15 mouse cellular contexts compared by ENCODE assay signal in the genomic region with DNA sequence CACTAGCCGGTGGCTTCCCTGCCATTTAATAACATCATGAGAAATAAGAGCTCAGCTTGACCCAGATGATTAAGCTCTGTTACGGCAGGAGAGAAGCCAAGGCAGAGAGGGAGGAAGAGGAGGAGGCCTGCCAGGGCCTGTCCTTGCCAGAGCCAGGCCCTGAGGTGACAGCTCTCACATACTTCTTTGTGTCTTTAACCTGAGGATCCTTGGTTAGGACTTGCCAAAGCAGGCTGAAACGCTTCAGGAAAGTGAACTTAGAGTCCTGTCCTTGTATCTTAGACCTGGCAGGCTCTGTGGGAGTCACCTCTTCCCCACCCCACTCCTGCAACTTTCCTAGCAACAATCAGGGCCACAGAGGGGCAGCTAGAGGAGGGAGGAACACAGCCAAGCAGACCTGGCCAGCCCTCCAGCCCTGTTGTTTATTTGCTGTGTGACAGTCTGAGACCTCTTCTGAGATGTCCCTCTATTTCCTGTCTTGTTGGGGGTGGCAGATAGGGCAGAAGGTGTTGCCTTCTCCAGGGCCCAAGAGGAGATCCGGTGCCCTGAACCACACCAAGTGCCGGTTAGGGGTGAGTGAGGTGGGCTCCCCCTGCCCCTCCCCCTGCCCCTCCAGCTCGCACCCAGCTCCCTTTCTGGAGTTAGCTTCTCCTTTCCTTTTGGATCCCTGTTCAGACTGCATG. TPM values are rescaled to one million over a fixed set of nuclear protein-coding genes. Genes with fewer than 3 reads are reported as not detected.
A peak's percentile ranks its signal among the peaks of the same experiment; 100 is the strongest.
DNase-seq lines count a peak whose midpoint lies in the region; ATAC-seq and TF ChIP-seq lines count a peak whose summit lies in the region.
"Had no signal": no experiment of that assay in that cellular context is flagged by ENCODE, and none has a peak within 500 bp of the region (broad histone marks: within the 10 kb centered on the region; RNA-seq: fewer than 3 reads in every experiment).

No protein-coding gene starts in this region.

- TF ChIP-seq POLR2A in thymus, adult 2 months (IDR thresholded peaks at IDR 0.05; ENCODE audit: control insufficient read depth, extremely low read depth, insufficient read depth, low read length, poor library complexity): no peak
- no peak for TF ChIP-seq POLR2A in bone marrow, adult 2 months (IDR thresholded peaks at IDR 0.05; ENCODE audit: borderline replicate concordance, control insufficient read depth, low read depth, low read length)

- peaks cover 50% of the 10 kb centered on the region for H3K36me3 ChIP-seq in thymus, adult 2 months (ENCODE audit: control insufficient read depth, insufficient read depth, low read length)
- H3K36me3 ChIP-seq in limb, embryonic 15.5 days: peaks cover 4% of the 10 kb centered on the region; the same call in 1 of the 2 replicates
- H3K36me3 ChIP-seq in stomach, postnatal 0 days (ENCODE audit: control insufficient read depth, insufficient read depth, low read length): no peaks in the 10 kb centered on the region; the same call in 1 of the 2 replicates
- H3K36me3 ChIP-seq: forebrain, embryonic 15.5 days; hindbrain, embryonic 15.5 days; neural tube, embryonic 13.5 days had no signal

- TF ChIP-seq EP300 in stomach, postnatal 0 days (optimal IDR thresholded peaks at IDR 0.05): no peak

- peaks cover 26% of the 10 kb centered on the region for H3K4me1 ChIP-seq in thymus, adult 2 months (replicated peaks; ENCODE audit: control insufficient read depth, insufficient read depth, low read length)
- H3K4me1 ChIP-seq in bone marrow, adult 2 months (ENCODE audit: control insufficient read depth, insufficient read depth, low read length): peaks cover 5% of the 10 kb centered on the region; the same call in 1 of the 2 replicates
- peaks cover 7% of the 10 kb centered on the region for H3K4me1 ChIP-seq in limb, embryonic 15.5 days
- 0 out of 2 replicates have a peak, but pooled peaks cover 2% of the 10 kb centered on the region for H3K4me1 ChIP-seq in stomach, postnatal 0 days (replicated peaks; ENCODE audit: control insufficient read depth, insufficient read depth)
- H3K4me1 ChIP-seq: forebrain, embryonic 15.5 days; hindbrain, embryonic 15.5 days; neural tube, embryonic 13.5 days had no signal

- H3K9me3 ChIP-seq in limb, embryonic 15.5 days: no peaks in the 10 kb centered on the region
- H3K9me3 ChIP-seq in stomach, postnatal 0 days (ENCODE audit: control insufficient read depth, low read length): no peaks in the 10 kb centered on the region
- H3K9me3 ChIP-seq: forebrain, embryonic 15.5 days; hindbrain, embryonic 15.5 days; neural tube, embryonic 13.5 days had no signal

- no peak for ATAC-seq in limb, embryonic 15.5 days (ENCODE audit: insufficient number of reproducible peaks, low FRiP score, low TSS enrichment, low read depth)
- 0 out of 2 replicates have a peak, but pooled peaks have one; percentile 21 for ATAC-seq in stomach, postnatal 0 days (ENCODE audit: low FRiP score, low TSS enrichment)
- no peak for ATAC-seq in frontal cortex, adult (ENCODE audit: low TSS enrichment)
- ATAC-seq: forebrain, embryonic 15.5 days had no signal

- WGBS in thymus, adult 2 months: 73% methylated on average over 6 of the region's 6 CpGs
- WGBS in bone marrow, adult 2 months: 70% methylated on average over 6 of the region's 6 CpGs
- 74% methylated on average over 6 of the region's 6 CpGs for WGBS in limb, embryonic 15.5 days
- 66% methylated on average over 6 of the region's 6 CpGs for WGBS in stomach, postnatal 0 days

- no peak overlapping the region for H3K4me2 ChIP-seq in limb, embryonic 15.5 days
- H3K4me2 ChIP-seq in stomach, postnatal 0 days (replicated peaks; ENCODE audit: low read depth): no peak overlapping the region
- H3K4me2 ChIP-seq: forebrain, embryonic 15.5 days; hindbrain, embryonic 15.5 days; neural tube, embryonic 13.5 days had no signal

- no peak for TF ChIP-seq CTCF in thymus, adult 2 months (IDR thresholded peaks at IDR 0.05; ENCODE audit: borderline replicate concordance, control insufficient read depth, extremely low read depth, insufficient read depth, low read length, poor library complexity)
- TF ChIP-seq CTCF in bone marrow, adult 2 months (IDR thresholded peaks at IDR 0.05; ENCODE audit: control insufficient read depth, insufficient read depth, low read length): no peak
- TF ChIP-seq CTCF in stomach, postnatal 0 days (IDR thresholded peaks at IDR 0.05; ENCODE audit: low read depth): no peak

- no peak overlapping the region for H3K4me3 ChIP-seq in thymus, adult 2 months (ENCODE audit: control insufficient read depth, insufficient read depth, low read length)
- no peak overlapping the region for H3K4me3 ChIP-seq in bone marrow, adult 2 months (replicated peaks; ENCODE audit: control insufficient read depth, low read depth, low read length)
- H3K4me3 ChIP-seq in limb, embryonic 15.5 days: no peak overlapping the region
- no peak overlapping the region for H3K4me3 ChIP-seq in stomach, postnatal 0 days (ENCODE audit: low read depth, low read length)
- H3K4me3 ChIP-seq: forebrain, embryonic 15.5 days; hindbrain, embryonic 15.5 days; neural tube, embryonic 13.5 days had no signal

- H3K9ac ChIP-seq in limb, embryonic 15.5 days: no peak overlapping the region
- no peak overlapping the region for H3K9ac ChIP-seq in stomach, postnatal 0 days (ENCODE audit: low read length)
- H3K9ac ChIP-seq: forebrain, embryonic 15.5 days; hindbrain, embryonic 15.5 days; neural tube, embryonic 13.5 days had no signal

- no peak for DNase-seq in thymus, adult 2 months
- DNase-seq in thymus, postnatal 10 days (ENCODE audit: low spot score in 2 of 2): no peak
- DNase-seq in stomach, postnatal 0 days (ENCODE audit: low spot score): no peak
- no peak for DNase-seq in cerebellum, adult 18-20 months
- DNase-seq: cerebellum, adult 9-10 months; gastrocnemius, postnatal 25 days; lung, postnatal 4 days; midbrain, embryonic 14.5 days had no signal

- no peaks in the 10 kb centered on the region for H3K27me3 ChIP-seq in thymus, adult 2 months (ENCODE audit: control insufficient read depth, insufficient read depth, low read length)
- no peaks in the 10 kb centered on the region for H3K27me3 ChIP-seq in limb, embryonic 15.5 days
- H3K27me3 ChIP-seq in stomach, postnatal 0 days (ENCODE audit: control insufficient read depth, insufficient read depth, low read length): no peaks in the 10 kb centered on the region
- H3K27me3 ChIP-seq: forebrain, embryonic 15.5 days; hindbrain, embryonic 15.5 days; neural tube, embryonic 13.5 days had no signal

- peak overlapping the region; percentile 68 for H3K27ac ChIP-seq in thymus, adult 2 months (ENCODE audit: control insufficient read depth, insufficient read depth, low read length)
- peak overlapping the region; percentile 83 for H3K27ac ChIP-seq in bone marrow, adult 2 months (ENCODE audit: control insufficient read depth, insufficient read depth, low read depth, low read length, poor library complexity)
- H3K27ac ChIP-seq in limb, embryonic 15.5 days: peak overlapping the region; percentile 47; the same call in 1 of the 2 replicates
- H3K27ac ChIP-seq in stomach, postnatal 0 days (replicated peaks): peak overlapping the region; percentile 78
- H3K27ac ChIP-seq: forebrain, embryonic 15.5 days; hindbrain, embryonic 15.5 days; kidney, postnatal 0 days; neural tube, embryonic 13.5 days had no signal

RNA-seq across cellular contexts. Expression of gene Apobec3, which starts 8.5 kb away (rescaled TPM):
- 92.3 and 98.5 TPM in 2 replicates for polyA plus RNA-seq in thymus, adult 2 months (2012; rRNA removed)
- 104 and 140 TPM in 2 replicates for polyA plus RNA-seq in bone marrow, adult 2 months (2011; ENCODE audit: insufficient read depth, insufficient read length, low replicate concordance, missing spikeins)
- polyA plus RNA-seq in limb, embryonic 15.5 days (2015; fragmentation: Nextera tagmentation; extraction: Ambion mirVana): 14.7 and 15.3 TPM in 2 replicates
- 18.2 and 18.5 TPM in 2 replicates for polyA plus RNA-seq in stomach, postnatal 0 days (2015; fragmentation: Nextera tagmentation; extraction: Ambion mirVana)
